Mouse (Mus musculus): Measurements from ENCODE around the gene Stap2. TPM values are rescaled to one million over a fixed set of nuclear protein-coding genes. Genes with fewer than 3 reads are reported as not detected.

Stap2 gene
- 3.4 and 6.4 TPM in 2 replicates for total RNA-seq (2012; rRNA removed)

GRCm38 (mm10) chr17:56005415-56006061 lies at the start of gene Stap2, which contains the start of gene Mpnd:
Gene Stap2 (minus strand): TSS chr17:56005584.
Gene Mpnd (plus strand): TSS chr17:56005711.
- Histone ChIP-seq H3K36me3 (ENCODE audit: control insufficient read depth, insufficient read depth, low read length, poor library complexity, severe bottlenecking) (no peaks in the 10 kb centered on the region), H3K9ac (ENCODE audit: insufficient read depth, low read depth, low read length, poor library complexity, severe bottlenecking) (no peak within 1 kb of the TSS), H3K4me1 (ENCODE audit: control insufficient read depth in 2 of 2, insufficient read depth in 2 of 2, low read length in 2 of 2, poor library complexity in 1 of 2) (peaks cover 0 to 8% of the 10 kb centered on the region in 2 experiments; a peak in 2 of 4 replicates), H3K4me3 (ENCODE audit: insufficient read depth in 1 of 2, low read depth in 1 of 2, low read length in 2 of 2, poor library complexity in 1 of 2, severe bottlenecking in 1 of 2) (no peak within 1 kb of the TSS), H3K27ac (ENCODE audit: insufficient read depth, low read depth, low read length, poor library complexity, severe bottlenecking) (no peak within 1 kb of the TSS), H3K9me3 (ENCODE audit: control insufficient read depth, insufficient read depth, low read depth, low read length) (no peaks in the 10 kb centered on the region)
- DNase-seq (ENCODE audit: low read depth, low spot score) = no peak
- TF ChIP-seq HCFC1 (IDR thresholded peaks at IDR 0.05; ENCODE audit: borderline replicate concordance, insufficient read depth, low read length) (no peak), ZNF384 (IDR thresholded peaks at IDR 0.05; ENCODE audit: low read depth, low read length) (peak; percentile 89)
- in situ Hi-C loops (cut with MboI; ENCODE audit: low sequenced_read_pairs in 2 of 2, unreplicated experiment in 2 of 2) = no loop called here

- peaks cover 48% of the 10 kb centered on the region for H3K36me3 ChIP-seq (ENCODE audit: control insufficient read depth, insufficient read depth, low read length, poor library complexity, severe bottlenecking)
- TF ChIP-seq ZC3H11A (IDR thresholded peaks at IDR 0.05; ENCODE audit: borderline replicate concordance, low read depth, low read length) (no peak), ZNF384 (IDR thresholded peaks at IDR 0.05; ENCODE audit: low read depth, low read length) (no peak), MAFK (IDR thresholded peaks at IDR 0.05; ENCODE audit: insufficient read depth, low read depth, low read length) (no peak), CHD2 (IDR thresholded peaks at IDR 0.05; ENCODE audit: low read depth, low read length) (no peak), HCFC1 (IDR thresholded peaks at IDR 0.05; ENCODE audit: borderline replicate concordance, insufficient read depth, low read length) (no peak)
- no peak for DNase-seq (ENCODE audit: low read depth, low spot score)
- H3K4me1 ChIP-seq (ENCODE audit: control insufficient read depth in 2 of 2, insufficient read depth in 2 of 2, low read length in 2 of 2, poor library complexity in 1 of 2) = peaks cover 0 to 2% of the 10 kb centered on the region in 2 experiments; a peak in 1 of 4 replicates
- H3K27ac ChIP-seq (ENCODE audit: insufficient read depth, low read depth, low read length, poor library complexity, severe bottlenecking) = no peak overlapping the region
- H3K9me3 ChIP-seq (ENCODE audit: control insufficient read depth, insufficient read depth, low read depth, low read length) = no peaks in the 10 kb centered on the region
- no peak overlapping the region for H3K9ac ChIP-seq (ENCODE audit: insufficient read depth, low read depth, low read length, poor library complexity, severe bottlenecking)
- in situ Hi-C loops (cut with MboI; ENCODE audit: low sequenced_read_pairs in 2 of 2, unreplicated experiment in 2 of 2) = no loop called here
- no peak overlapping the region for H3K4me3 ChIP-seq (ENCODE audit: insufficient read depth in 1 of 2, low read depth in 1 of 2, low read length in 2 of 2, poor library complexity in 1 of 2, severe bottlenecking in 1 of 2)
Measured at GRCm38 (mm10) chr17:56054938-56055337, 49.6 kb upstream of the Stap2 start.

GRCm38 (mm10) chr17:56051369-56051768 lies 46.0 kb upstream of the Stap2 start:
- Histone ChIP-seq H3K9ac (ENCODE audit: insufficient read depth, low read depth, low read length, poor library complexity, severe bottlenecking) (no peak overlapping the region), H3K9me3 (ENCODE audit: control insufficient read depth, insufficient read depth, low read depth, low read length) (no peaks in the 10 kb centered on the region), H3K4me3 (ENCODE audit: insufficient read depth in 1 of 2, low read depth in 1 of 2, low read length in 2 of 2, poor library complexity in 1 of 2, severe bottlenecking in 1 of 2) (no peak overlapping the region), H3K36me3 (ENCODE audit: control insufficient read depth, insufficient read depth, low read length, poor library complexity, severe bottlenecking) (peaks cover 39% of the 10 kb centered on the region), H3K4me1 (ENCODE audit: control insufficient read depth in 2 of 2, insufficient read depth in 2 of 2, low read length in 2 of 2, poor library complexity in 1 of 2) (peaks cover 0 to 2% of the 10 kb centered on the region in 2 experiments; a peak in 1 of 4 replicates), H3K27ac (ENCODE audit: insufficient read depth, low read depth, low read length, poor library complexity, severe bottlenecking) (no peak overlapping the region)
- TF ChIP-seq ZNF384 (IDR thresholded peaks at IDR 0.05; ENCODE audit: low read depth, low read length) (no peak), CHD2 (IDR thresholded peaks at IDR 0.05; ENCODE audit: low read depth, low read length) (no peak), MAFK (IDR thresholded peaks at IDR 0.05; ENCODE audit: insufficient read depth, low read depth, low read length) (no peak), ZC3H11A (IDR thresholded peaks at IDR 0.05; ENCODE audit: borderline replicate concordance, low read depth, low read length) (no peak), HCFC1 (IDR thresholded peaks at IDR 0.05; ENCODE audit: borderline replicate concordance, insufficient read depth, low read length) (no peak)
- in situ Hi-C loops (cut with MboI; ENCODE audit: low sequenced_read_pairs in 2 of 2, unreplicated experiment in 2 of 2) = no loop called here
- DNase-seq (ENCODE audit: low read depth, low spot score) = no peak

GRCm38 (mm10) chr17:56040857-56041163 lies 35.4 kb upstream of the Stap2 start:
- Histone ChIP-seq H3K9ac (ENCODE audit: insufficient read depth, low read depth, low read length, poor library complexity, severe bottlenecking) (peak overlapping the region; percentile 97), H3K27ac (ENCODE audit: insufficient read depth, low read depth, low read length, poor library complexity, severe bottlenecking) (peak overlapping the region; percentile 51), H3K4me3 (ENCODE audit: insufficient read depth in 1 of 2, low read depth in 1 of 2, low read length in 2 of 2, poor library complexity in 1 of 2, severe bottlenecking in 1 of 2) (peak overlapping the region; percentile 80 to 91), H3K36me3 (ENCODE audit: control insufficient read depth, insufficient read depth, low read length, poor library complexity, severe bottlenecking) (peaks cover 19% of the 10 kb centered on the region), H3K4me1 (ENCODE audit: control insufficient read depth in 2 of 2, insufficient read depth in 2 of 2, low read length in 2 of 2, poor library complexity in 1 of 2) (peaks cover 0 to 4% of the 10 kb centered on the region in 2 experiments; a peak in 2 of 4 replicates), H3K9me3 (ENCODE audit: control insufficient read depth, insufficient read depth, low read depth, low read length) (no peaks in the 10 kb centered on the region)
- DNase-seq (ENCODE audit: low read depth, low spot score) = no peak
- no peak for TF ChIP-seq HCFC1 (IDR thresholded peaks at IDR 0.05; ENCODE audit: borderline replicate concordance, insufficient read depth, low read length)
- TF ChIP-seq CHD2 (IDR thresholded peaks at IDR 0.05; ENCODE audit: low read depth, low read length) = no peak
- no peak for TF ChIP-seq MAFK (IDR thresholded peaks at IDR 0.05; ENCODE audit: insufficient read depth, low read depth, low read length)
- TF ChIP-seq ZC3H11A (IDR thresholded peaks at IDR 0.05; ENCODE audit: borderline replicate concordance, low read depth, low read length) = no peak
- TF ChIP-seq ZNF384 (IDR thresholded peaks at IDR 0.05; ENCODE audit: low read depth, low read length) = no peak
- in situ Hi-C loops (cut with MboI; ENCODE audit: low sequenced_read_pairs in 2 of 2, unreplicated experiment in 2 of 2) = no loop called here
